Mouse (Mus musculus): ENCODE results near the gene Gfod2.

The Gfod2 gene

DNA sequence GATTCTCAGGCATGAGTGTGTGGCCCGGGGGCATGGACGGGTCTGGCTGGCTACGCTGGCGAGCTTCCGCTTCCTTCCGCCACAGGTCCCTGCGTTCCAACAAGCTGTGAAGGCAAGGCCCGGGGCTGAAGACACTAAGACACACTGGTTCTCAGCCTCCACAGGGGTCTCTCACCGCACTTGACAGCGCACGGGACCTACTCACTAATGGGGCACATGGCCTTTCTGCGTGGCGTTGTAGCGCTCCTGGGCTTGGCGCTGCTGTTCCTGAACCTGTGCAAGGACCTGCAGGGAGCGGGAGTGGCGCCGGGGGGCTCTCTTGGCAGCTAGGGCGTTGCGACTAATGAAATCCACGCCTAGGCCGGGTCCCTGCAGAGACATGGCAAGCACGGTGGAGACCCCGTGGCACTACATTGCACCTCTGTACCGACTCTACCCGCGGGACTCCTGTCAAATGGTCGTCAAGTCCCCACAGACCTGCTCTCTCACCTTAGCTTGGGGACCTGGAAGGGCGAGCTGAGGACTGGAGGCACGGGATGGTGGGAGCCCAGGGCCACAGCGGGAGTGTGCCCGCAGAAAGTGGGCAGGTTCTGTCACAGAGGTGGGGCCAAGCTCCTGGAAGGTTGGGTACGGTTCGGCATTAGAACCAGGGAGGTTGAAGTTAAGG lies 54.2 kb downstream of the Gfod2 start:
- peak; percentile 59 for DNase-seq (ENCODE audit: low read depth, low spot score)

DNA sequence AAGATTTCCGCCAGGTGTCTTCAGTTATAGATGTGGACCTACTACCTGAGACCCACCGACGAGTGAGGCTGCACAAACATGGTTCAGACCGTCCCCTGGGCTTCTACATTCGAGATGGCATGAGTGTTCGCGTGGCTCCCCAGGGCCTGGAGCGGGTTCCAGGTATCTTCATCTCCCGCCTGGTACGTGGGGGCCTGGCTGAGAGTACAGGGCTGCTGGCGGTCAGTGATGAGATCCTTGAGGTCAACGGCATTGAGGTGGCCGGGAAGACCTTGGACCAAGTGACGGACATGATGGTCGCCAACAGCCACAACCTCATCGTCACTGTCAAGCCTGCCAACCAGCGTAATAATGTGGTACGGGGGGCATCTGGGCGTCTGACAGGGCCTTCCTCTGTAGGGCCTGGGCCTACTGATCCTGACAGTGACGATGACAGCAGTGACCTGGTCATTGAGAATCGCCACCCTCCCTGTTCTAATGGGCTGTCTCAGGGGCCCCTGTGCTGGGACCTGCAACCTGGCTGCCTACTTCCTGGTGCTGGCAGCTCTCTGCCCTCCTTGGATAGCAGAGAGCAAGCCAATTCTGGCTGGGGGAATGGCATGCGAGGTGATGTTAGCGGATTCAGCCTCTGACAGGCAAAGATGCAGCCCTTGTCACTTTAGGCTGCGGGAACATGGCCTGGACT lies 55.6 kb downstream of the Gfod2 start:
- no peak for DNase-seq (ENCODE audit: low read depth, low spot score)

DNA sequence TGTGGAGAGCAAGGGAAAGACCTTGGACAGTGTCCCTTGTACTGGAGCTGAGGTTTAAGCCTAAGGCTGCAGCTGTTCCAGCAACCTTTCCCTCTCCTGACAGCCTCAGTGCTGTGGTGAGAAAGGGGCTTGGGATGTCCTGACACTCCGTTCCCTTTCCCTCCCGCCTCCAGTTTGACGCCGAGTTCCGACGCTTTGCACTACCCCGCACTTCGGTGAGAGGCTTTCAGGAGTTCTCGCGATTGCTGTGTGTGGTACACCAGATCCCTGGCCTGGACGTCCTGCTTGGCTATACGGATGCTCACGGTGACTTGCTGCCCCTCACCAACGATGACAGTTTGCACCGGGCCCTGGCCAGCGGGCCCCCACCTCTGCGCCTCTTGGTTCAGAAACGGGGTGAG lies 56.5 kb downstream of the Gfod2 start:
- DNase-seq (ENCODE audit: low read depth, low spot score), result peak; percentile 42

DNA sequence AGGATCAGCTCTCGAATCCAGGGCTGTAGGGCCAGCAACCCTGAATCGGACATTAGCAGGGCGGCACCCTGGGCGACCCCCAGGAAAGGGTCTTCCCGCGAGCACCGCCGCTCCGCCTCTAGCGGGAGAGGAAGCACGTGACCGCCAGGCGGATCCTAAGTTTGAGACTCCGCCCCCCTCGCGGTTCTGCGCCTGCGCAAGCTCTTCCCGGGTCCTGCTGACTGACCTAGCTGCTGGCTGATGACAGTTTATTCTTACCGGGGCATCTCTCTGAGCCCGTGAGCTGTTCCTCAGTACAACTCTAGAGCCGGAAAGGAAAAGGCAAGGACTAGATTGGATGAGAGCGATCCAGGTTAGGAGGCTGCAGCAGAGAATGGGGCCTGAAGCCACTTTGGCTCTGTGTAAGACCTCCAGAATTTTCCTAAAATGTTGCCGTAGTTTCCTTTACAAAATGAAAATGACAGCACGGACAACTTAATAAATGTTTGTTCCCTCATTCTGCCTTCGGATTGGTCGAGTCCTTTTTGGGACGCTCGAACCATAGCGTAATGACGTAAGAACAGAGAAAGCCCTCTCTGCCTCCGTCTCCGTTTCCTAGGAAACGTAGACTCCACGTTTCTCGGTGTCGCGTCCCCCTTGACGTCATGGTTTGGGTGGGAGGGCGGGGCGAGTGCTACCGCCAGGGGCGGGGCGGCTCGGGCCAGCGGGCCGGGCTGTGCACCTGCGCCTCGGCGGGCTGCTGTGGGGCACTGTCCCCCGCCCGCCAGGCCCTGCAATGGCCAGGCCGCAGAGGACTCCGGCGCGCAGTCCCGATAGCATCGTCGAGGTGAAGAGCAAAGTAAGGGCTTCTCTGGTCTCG lies 57.3 kb downstream of the Gfod2 start, which contains the start of the genes Acd and Pard6a:
Gene Acd, minus strand, starts transcription at position 137 of the 859 bp plus-strand sequence.
Gene Pard6a, plus strand, starts transcription at position 183 of the 859 bp plus-strand sequence.
- DNase-seq (ENCODE audit: low read depth, low spot score), result peak; percentile 96

DNA sequence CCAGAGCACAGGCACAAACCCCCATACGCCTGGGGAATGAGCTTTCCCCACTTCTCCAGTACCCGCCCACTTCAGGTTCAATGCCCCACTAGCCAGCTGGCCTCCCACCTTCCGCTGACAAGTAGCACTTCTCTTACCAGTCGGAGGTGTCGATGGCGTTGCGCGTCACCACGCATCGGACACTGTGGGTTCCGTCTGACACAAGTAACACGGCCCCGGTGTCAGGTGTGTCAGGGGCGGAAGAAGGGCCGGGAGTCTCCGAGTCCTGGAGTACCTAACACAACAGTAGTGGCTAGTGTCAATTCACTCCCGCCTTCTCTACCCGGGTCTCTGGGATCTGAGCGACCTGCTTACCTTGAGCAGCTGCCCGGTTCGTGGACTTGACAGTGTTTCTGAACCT lies 57.9 kb downstream of the Gfod2 start:
- DNase-seq (ENCODE audit: low read depth, low spot score), result no peak

DNA sequence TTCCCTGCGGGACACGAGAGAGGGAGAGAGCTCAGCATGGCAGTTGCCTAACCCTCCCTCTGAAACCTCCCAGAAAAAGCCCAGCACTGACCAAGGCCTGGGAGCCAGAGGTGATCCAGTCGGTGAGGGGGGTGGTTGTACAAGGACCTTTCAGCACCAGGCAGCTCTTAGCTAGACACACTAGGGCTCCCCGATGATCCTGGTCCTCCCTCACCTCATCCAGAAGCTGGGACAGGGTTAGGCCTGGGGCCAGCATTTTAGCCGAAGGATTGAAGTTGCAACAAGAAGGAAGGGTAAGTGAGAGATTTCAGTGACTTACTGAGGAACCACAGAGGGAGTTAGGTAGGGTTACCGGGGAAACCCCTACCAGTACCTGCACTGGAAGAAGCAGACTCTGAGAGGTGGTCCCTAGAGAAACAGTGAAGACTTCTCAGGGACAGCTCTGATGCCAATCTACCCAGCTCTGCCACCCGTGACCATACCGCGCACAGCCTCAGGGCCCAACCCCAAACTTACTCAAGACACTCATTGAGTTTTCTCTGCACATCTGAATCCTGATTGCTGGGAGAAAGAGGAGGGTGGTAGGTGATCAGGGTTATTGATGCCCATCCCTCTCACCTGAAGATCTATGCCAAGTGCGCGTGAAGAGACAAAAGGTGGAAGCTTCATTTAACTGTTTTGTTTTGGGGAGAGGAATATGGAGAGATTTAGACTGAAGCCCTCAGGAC lies 58.8 kb downstream of the Gfod2 start:
- no peak for DNase-seq (ENCODE audit: low read depth, low spot score)

DNA sequence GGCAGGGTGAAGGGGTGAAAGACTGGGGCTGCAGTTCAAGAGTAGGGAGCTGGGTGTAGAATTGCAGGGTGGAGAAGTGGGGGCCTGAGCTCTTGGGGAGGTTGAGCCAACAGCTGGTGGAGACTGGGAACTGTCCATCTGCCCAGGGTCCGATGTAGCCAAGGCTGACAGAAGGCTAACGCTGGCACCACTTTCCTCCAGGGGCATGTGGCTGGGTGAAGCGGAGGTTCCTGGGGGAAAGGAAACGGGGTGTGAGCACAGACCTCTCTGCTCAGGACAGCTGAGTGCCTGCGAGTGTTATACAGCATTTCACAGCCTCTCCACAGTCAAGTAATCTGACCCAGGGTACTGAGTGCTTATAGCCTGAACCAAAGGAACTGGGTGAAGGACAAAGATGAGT lies 59.7 kb downstream of the Gfod2 start:
- DNase-seq (ENCODE audit: low read depth, low spot score), result no peak

DNA sequence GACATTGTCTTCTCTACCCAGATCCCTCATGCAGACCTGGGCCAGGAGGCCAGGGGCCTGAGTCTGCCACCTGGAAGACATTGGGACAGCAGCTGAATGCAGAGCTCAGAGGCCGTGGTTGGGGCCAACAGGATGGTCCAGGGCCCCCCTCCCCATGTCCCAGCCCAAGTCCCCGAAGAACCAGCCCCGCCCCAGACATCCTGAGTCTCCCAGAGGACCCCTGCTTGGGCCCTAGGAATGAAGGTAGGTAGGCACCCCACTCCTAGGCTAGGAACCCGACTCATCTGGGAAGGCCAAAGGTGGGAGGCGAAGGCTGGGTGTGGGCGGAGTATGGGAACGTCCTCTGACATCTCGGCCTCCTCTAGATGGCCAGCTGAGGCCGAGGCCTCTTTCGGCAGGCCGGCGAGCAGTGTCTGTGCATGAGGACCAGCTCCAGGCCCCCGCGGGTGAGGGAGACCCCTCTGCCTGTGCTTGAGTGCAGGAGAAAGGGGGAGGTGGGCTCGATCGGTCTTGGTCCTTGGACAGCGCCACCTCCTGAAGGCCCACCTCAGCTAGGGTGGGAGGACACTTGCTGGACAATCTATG lies 61.2 kb downstream of the Gfod2 start:
- no peak for DNase-seq (ENCODE audit: low read depth, low spot score)

DNA sequence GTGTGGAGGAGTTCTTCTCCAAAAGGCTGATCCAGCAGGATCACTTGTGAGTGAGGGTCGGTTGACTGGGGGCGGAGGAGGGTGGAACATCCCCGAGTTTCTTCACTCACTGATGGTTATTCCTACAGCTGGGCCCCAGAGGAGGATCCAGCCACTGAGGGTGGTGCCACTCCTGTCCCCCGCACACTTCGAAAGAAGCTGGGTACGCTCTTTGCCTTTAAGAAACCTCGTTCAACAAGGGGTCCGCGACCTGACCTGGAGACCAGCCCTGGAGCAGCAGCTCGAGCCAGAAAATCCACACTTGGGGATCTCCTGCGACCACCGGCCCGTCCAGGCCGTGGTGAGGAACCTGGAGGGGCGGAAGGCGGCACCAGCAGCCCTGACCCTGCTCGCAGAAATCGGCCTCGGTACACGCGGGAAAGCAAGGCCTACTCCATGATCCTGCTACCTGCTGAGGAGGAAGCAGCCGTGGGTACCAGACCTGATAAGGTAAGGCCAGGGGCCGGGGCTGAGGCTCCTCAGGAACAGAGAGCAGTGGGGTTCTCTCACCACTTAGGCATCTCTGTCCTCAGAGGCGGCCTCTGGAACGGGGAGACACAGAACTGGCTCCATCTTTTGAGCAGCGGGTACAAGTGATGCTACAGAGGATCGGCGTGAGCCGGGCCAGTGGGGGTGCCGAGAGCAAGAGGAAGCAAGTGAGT lies 63.2 kb downstream of the Gfod2 start:
- DNase-seq (ENCODE audit: low read depth, low spot score), result no peak

DNA sequence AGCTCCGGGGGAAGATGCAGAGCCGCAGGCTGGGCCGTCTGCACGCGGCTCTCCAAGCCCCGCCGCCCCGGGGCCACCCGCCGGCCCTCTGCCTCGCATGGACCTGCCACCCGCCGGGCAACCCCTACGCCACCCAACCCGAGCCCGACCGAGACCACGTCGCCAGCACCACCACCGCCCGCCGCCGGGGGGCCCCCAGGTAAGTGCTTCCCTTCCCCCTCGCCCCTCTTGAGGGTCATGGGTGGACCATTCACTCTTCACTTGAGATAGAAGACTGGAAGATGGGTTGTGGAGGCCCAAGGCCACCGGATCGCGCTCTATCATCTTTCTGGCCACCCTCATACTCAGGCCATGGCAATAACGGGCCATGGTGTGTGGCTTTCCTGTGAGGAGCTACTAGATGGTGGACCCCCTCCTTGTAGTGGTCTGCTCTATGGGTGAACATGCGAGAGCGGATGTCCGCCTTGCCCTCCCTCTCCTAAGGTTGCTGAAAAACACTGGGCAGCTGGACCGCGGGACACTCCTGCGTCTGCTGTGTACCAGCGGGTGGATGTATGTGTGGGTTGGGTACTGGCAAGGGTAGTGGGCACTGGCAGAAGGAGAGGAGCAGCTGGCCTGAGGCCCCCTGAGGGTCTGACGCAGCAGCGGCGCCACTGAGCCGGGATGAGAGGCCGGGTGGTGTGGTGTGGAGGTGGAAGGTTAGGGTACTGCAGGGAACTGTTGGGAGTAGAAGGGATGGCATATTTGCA lies 64.2 kb downstream of the Gfod2 start:
- DNase-seq (ENCODE audit: low read depth, low spot score), result peak; percentile 57

DNA sequence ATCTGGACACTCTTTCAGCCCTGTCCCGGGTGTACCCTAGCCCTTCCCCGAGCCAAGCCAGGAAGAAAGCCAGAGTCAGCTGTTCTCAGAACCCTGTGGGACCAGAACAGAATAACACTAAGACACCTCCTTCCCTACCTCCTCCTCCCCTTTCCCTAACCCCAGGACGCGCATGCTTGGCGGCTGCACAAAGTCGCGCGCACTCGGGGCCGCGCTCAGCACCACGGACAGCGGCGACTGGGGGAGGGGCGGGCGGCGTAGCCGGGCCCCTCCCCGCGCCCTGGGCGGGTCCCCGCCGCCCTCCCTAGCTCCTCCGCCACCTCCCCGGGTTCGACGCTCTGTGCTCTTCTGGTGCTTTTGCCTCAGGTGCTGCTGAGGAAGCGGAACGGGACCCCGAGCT lies 64.8 kb downstream of the Gfod2 start:
- peak; percentile 84 for DNase-seq (ENCODE audit: low read depth, low spot score)

DNA sequence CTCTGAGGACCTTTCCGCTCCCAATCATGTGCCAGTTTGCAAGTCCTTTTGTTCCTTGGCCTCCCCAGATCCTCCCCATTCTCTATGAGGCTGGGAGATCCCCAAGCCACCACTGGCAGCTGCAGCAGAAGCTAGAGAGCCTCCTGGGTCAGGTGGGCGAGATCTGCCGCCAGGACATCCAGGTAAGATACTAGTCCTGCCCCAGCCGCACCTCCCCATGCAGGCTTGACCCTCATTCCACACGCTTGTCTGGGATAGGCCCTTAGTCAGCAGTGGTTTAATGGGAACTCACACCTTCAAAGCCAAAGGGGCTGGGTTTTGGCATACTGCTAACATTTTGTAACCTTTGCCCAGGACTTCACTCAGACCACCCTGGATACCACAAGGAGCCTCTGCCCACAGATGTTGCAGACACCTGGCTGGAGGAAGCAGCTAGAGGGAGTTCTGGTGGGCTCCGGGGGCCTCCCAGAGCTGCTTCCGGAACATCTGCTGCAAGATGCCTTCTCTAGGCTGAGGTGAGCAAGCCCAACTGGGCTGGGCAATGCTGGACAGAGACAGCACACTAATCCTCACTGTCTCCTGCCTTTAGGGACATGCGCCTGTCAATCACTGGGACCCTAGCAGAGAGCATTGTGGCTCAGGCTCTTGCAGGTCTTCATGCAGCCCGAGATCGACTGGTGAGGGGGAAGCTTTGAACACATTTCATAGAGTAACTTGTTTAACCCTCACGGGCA lies 65.8 kb downstream of the Gfod2 start:
- no peak for DNase-seq (ENCODE audit: low read depth, low spot score)

DNA sequence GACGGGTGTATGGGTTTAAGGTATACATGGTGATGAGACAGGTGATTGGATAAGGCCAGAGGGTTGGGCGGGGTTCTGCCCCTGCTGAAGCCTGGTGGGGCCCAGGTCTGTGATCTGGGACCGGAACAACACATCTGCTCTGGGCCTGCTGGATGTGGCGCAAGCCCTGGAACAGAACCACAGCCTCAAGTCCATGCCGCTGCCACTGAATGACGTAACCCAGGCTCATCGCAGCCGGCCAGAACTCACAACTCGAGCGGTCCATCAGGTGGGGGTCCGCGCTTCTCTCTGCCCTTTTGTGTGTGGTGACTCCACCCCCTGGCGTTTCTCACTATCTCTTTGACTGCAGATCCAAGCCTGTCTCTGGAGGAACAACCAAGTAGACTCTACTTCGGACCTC lies 67.5 kb downstream of the Gfod2 start:
- no peak for DNase-seq (ENCODE audit: low read depth, low spot score)

DNA sequence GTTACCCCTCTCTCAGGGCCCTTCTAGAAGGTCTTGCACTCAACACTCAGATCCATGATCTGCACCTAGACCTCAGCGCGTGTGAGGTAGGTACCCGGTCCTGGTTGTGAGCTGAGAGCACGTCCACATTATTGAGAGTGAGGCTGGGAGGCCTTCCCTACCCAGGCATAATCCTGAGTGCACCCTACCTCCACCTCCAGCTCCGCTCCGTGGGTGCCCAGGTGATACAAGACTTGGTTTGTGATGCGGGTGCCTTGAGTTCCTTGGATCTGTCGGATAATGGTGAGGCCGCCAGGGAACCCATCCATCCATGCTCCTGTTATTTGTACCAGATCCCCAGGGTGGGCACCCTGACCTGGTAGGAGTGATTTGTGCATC lies 68.5 kb downstream of the Gfod2 start:
- no peak for DNase-seq (ENCODE audit: low read depth, low spot score)

DNA sequence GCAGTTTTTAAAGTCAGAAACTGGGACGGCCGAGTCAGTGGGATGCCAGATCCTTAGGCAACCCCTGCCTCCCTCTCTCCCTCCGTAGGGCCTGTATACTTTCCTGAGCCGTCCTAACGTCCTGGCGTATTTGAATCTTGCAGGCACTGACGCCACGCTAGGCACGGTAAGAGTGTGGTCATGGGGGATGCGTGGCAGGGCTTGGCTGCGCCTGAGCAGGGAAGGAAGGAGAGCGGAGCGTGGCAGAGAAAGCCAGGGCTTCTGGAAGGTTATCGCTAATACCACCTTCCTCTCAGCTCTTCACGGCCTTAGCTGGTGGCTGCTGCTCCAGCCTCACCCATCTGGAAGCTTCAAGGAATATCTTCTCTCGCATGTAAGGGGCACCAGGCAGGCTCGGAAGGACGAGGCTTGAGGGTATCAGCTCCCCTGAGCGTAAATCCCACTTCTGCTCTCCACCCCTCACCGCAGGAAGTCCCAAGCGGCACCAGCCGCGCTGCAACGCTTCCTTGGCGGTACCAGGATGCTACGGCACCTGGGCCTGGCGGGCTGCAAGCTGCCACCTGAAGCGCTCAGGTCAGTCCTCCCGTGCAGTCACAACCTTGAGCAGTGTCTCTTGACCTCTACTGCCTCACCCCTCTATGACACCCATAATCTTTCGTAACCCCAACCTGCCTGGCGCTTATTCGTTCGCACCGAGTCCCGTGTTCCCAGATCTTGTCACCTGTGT lies 69.0 kb downstream of the Gfod2 start:
- peak; percentile 41 for DNase-seq (ENCODE audit: low read depth, low spot score)

DNA sequence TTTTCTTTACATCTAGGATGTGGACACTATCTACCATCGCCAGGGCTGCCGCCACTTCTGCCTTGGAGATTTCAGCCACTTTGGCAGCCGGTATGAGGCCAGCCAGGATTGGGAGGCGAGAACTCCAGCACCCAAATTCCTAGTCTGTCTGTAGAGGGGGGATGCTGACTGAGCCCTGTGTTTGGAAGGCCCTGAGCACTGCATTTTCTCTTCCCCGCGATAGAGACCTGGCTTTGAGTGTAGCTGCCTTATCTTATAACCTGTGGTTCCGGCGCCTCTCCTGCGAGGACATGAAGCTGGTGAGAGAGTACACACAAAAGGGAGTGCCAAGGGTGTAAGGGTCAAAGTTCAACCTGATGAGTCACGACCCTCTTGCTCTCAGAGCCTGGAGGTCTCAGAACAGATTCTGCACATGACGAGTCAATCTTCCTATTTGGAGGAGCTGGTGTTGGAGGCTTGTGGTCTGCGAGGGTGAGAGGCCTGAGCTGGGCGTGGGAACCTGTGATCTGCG lies 70.2 kb downstream of the Gfod2 start:
- no peak for DNase-seq (ENCODE audit: low read depth, low spot score)

DNA sequence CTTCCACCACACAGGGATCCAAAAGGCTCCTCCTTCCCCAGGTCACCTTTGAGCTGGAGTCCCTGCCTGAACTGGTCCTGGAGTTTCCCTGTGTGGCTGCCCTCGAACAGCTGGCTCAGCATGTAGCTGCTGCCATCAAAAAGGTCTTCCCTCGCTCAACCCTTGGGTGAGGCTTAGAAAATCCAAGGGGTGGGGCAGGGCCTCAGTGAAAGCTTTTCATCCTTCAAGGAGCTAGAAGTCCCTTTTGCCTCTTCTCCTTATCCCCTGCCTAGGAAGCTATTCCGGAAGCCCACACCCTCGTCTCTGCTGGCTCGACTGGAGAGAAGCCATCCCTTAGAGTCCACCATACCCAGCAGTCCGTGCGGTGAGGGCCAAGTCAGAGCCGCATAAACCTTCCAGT lies 71.0 kb downstream of the Gfod2 start:
- DNase-seq (ENCODE audit: low read depth, low spot score), result peak; percentile 82

DNA sequence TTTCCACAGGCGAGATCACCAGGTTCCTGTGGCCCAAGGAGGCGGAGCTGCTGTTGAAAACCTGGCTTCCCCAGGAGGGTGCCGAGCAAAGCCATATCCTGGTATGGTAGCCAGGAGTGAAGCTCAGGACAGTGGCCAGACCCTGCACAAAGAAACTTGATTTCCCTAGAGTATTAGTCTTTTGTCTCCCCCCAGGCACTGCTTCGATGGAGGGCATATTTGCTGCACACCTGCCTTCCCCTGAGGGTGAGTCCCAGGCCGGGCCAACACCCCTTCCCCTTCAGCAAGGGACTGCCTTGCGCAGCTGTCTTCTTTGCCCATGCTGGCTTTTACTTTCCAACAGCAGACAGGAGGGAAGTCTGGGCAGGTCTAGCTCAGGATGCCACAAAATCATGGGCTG lies 71.9 kb downstream of the Gfod2 start:
- peak; percentile 54 for DNase-seq (ENCODE audit: low read depth, low spot score)
